Mouse (Mus musculus) embryonic facial prominence, embryonic 13.5 days (tissue): ENCODE results near the gene R3hdml. TPM values are rescaled to one million over a fixed set of nuclear protein-coding genes. Genes with fewer than 3 reads are reported as not detected.

Source experiments
- ATAC-seq: fragments of 200-750 bp; cut with Nextera tagmentation; 2 replicates; pipeline ENCODE4 v1.8.0; 2017; ENCODE audit warnings: low read depth; ENCODE audit not compliant: insufficient number of reproducible peaks, insufficient read depth, low FRiP score, low TSS enrichment
- H3K27ac ChIP-seq: fragments of 300-500 bp; sonication (generic); 2 replicates; pipeline ENCODE4 v1.5.1; 2015; ENCODE audit warnings: moderate library complexity, mild to moderate bottlenecking, inconsistent platforms
- H3K27me3 ChIP-seq: fragments of 300-500 bp; sonication (generic); 2 replicates; pipeline ENCODE4 v1.6.1; 2015; ENCODE audit warnings: mild to moderate bottlenecking, inconsistent platforms
- H3K36me3 ChIP-seq: fragments of 300-500 bp; sonication (generic); 2 replicates; pipeline ENCODE4 v1.6.1; 2015; ENCODE audit warnings: mild to moderate bottlenecking, inconsistent platforms
- H3K4me1 ChIP-seq: fragments of 300-500 bp; sonication (generic); 2 replicates; pipeline ENCODE4 v1.6.1; 2015; ENCODE audit warnings: inconsistent platforms
- H3K4me2 ChIP-seq: fragments of 300-500 bp; sonication (generic); 2 replicates; pipeline ENCODE4 v1.6.1; 2015; ENCODE audit warnings: moderate library complexity, mild to moderate bottlenecking, inconsistent platforms
- H3K4me3 ChIP-seq: fragments of 300-500 bp; sonication (generic); 2 replicates; pipeline ENCODE4 v1.5.1; 2015; ENCODE audit warnings: mild to moderate bottlenecking, inconsistent platforms
- H3K9ac ChIP-seq: fragments of 300-500 bp; sonication (generic); 2 replicates; pipeline ENCODE4 v1.6.1; 2015; ENCODE audit warnings: mild to moderate bottlenecking, inconsistent platforms
- H3K9me3 ChIP-seq: fragments of 300-500 bp; sonication (generic); 2 replicates; pipeline ENCODE4 v1.6.1; 2016; ENCODE audit warnings: inconsistent platforms
- WGBS: fragments of 180-500 bp; shearing (Covaris S2); methylation state at CpG from one replicate; pipeline ENCODE4 v1.1.7; 2015; ENCODE audit warnings: mixed read lengths; 5-methylcytosine and 5-hydroxymethylcytosine counted together
- polyA plus RNA-seq: library from polyadenylated mRNA; unstranded; fragments of >200 nt; fragmentation: Nextera tagmentation; extraction: Ambion mirVana; gene quantifications from 2 replicates; pipeline ENCODE4 v1.2.1, GENCODE M21; 2015

Gene R3hdml
- polyA plus RNA-seq, 1 experiment from 2014 or later, result not detected

- no peak overlapping the region for H3K27ac ChIP-seq
- H3K4me1 ChIP-seq, result no peaks in the 10 kb centered on the region
- no peak for ATAC-seq
- H3K36me3 ChIP-seq, result no peaks in the 10 kb centered on the region
- no peaks in the 10 kb centered on the region for H3K9me3 ChIP-seq
- no peak overlapping the region for H3K4me3 ChIP-seq
- no peak overlapping the region for H3K9ac ChIP-seq
- H3K4me2 ChIP-seq, result no peak overlapping the region
- WGBS, result 91% methylated on average over 10 of the region's 10 CpGs
- H3K27me3 ChIP-seq, result no peaks in the 10 kb centered on the region
Measured at GRCm38 (mm10) chr2:163542674-163543073, 50.6 kb downstream of the R3hdml start.

- H3K4me3 ChIP-seq, result no peak overlapping the region
- H3K9me3 ChIP-seq, result no peaks in the 10 kb centered on the region
- no peaks in the 10 kb centered on the region for H3K27me3 ChIP-seq
- WGBS, result 75% methylated on average over 14 of the region's 14 CpGs
- no peak overlapping the region for H3K4me2 ChIP-seq
- H3K9ac ChIP-seq, result no peak overlapping the region
- H3K27ac ChIP-seq, result no peak overlapping the region
- peaks cover 6% of the 10 kb centered on the region; the same call in 1 of the 2 replicates for H3K4me1 ChIP-seq
- ATAC-seq, result no peak
- no peaks in the 10 kb centered on the region for H3K36me3 ChIP-seq
Measured at GRCm38 (mm10) chr2:163546623-163547318, 54.7 kb downstream of the R3hdml start.

- Histone ChIP-seq H3K27ac (no peak overlapping the region), H3K9me3 (no peaks in the 10 kb centered on the region), H3K4me2 (no peak overlapping the region), H3K4me3 (no peak overlapping the region), H3K36me3 (no peaks in the 10 kb centered on the region), H3K27me3 (no peaks in the 10 kb centered on the region), H3K9ac (no peak overlapping the region), H3K4me1 (peaks cover 6% of the 10 kb centered on the region; the same call in 1 of the 2 replicates)
- 76% methylated on average over 6 of the region's 6 CpGs for WGBS
- ATAC-seq, result no peak
Measured at GRCm38 (mm10) chr2:163548822-163549221, 56.7 kb downstream of the R3hdml start.

GRCm38 (mm10) chr2:163549786-163550185 lies 57.7 kb downstream of the R3hdml start:
- H3K4me2 ChIP-seq, result no peak overlapping the region
- no peaks in the 10 kb centered on the region for H3K36me3 ChIP-seq
- peaks cover 6% of the 10 kb centered on the region; the same call in 1 of the 2 replicates for H3K4me1 ChIP-seq
- H3K27me3 ChIP-seq, result no peaks in the 10 kb centered on the region
- ATAC-seq, result no peak
- no peak overlapping the region for H3K4me3 ChIP-seq
- 37% methylated on average over 6 of the region's 6 CpGs for WGBS
- H3K9ac ChIP-seq, result no peak overlapping the region
- H3K9me3 ChIP-seq, result no peaks in the 10 kb centered on the region
- H3K27ac ChIP-seq, result no peak overlapping the region

Other genes with a start within 250 kb of the R3hdml start
- 0.45 and 0.72 TPM in 2 replicates for gene Jph2, start 94.3 kb upstream of the R3hdml start, polyA plus RNA-seq
- 92.1 and 99.5 TPM in 2 replicates for gene Oser1, start 67.6 kb upstream of the R3hdml start, polyA plus RNA-seq
- gene Gdap1l1, start 53.8 kb upstream of the R3hdml start, polyA plus RNA-seq, result 1.9 and 2.8 TPM in 2 replicates
- gene Fitm2, start 19.7 kb upstream of the R3hdml start, polyA plus RNA-seq, result 9.7 and 10.0 TPM in 2 replicates
- gene Hnf4a, start 14.5 kb downstream of the R3hdml start, polyA plus RNA-seq, result 0.62 TPM in 1 of 2 replicates, not detected in the other
- 41.4 and 42.3 TPM in 2 replicates for gene Ttpal, start 110.0 kb downstream of the R3hdml start, polyA plus RNA-seq
- gene Serinc3, start 152.8 kb downstream of the R3hdml start, polyA plus RNA-seq, result 26.4 and 35.6 TPM in 2 replicates
- gene Pkig, start 166.1 kb downstream of the R3hdml start, polyA plus RNA-seq, result 105 and 113 TPM in 2 replicates